Mouse (Mus musculus): ENCODE data around the gene Herpud1. TPM values are rescaled to one million over a fixed set of nuclear protein-coding genes. Genes with fewer than 3 reads are reported as not detected.
A peak's percentile ranks its signal among the peaks of the same experiment; 100 is the strongest.

Herpud1 gene
- total and polyA plus RNA-seq, 2 experiments, result 421 to 575 TPM

- 94% methylated on average over 1 of the region's 1 CpGs for WGBS
- H3K79me2 ChIP-seq (ENCODE audit: control insufficient read depth, insufficient read depth, low read length), result peaks cover 15% of the 10 kb centered on the region
- H3K4me3 ChIP-seq (ENCODE audit: insufficient read depth, low read depth, low read length), result no peak overlapping the region
- no peak for DNase-seq (ENCODE audit: extremely low read depth, low read depth, low spot score)
- no peaks in the 10 kb centered on the region for H3K36me3 ChIP-seq (ENCODE audit: control insufficient read depth, insufficient read depth, low read length)
- H3K27me3 ChIP-seq (ENCODE audit: control insufficient read depth, insufficient read depth, low read length), result no peaks in the 10 kb centered on the region
- 0 out of 2 replicates have a peak, but pooled peaks cover 3% of the 10 kb centered on the region for H3K4me1 ChIP-seq (ENCODE audit: control insufficient read depth, insufficient read depth, low read length)
- H3K27ac ChIP-seq (replicated peaks; ENCODE audit: insufficient read depth, low read depth, low read length), result no peak overlapping the region
- TF ChIP-seq CTCF (IDR thresholded peaks at IDR 0.05; ENCODE audit: low read depth, low read length), result no peak
- TF ChIP-seq POLR2A (IDR thresholded peaks at IDR 0.05; ENCODE audit: extremely low read depth, insufficient read depth, low read length), result no peak
- no peak overlapping the region for H3K9ac ChIP-seq (ENCODE audit: low read depth, low read length)
Measured at GRCm38 (mm10) chr8:94441686-94442085, 55.4 kb downstream of the Herpud1 start.

DNA sequence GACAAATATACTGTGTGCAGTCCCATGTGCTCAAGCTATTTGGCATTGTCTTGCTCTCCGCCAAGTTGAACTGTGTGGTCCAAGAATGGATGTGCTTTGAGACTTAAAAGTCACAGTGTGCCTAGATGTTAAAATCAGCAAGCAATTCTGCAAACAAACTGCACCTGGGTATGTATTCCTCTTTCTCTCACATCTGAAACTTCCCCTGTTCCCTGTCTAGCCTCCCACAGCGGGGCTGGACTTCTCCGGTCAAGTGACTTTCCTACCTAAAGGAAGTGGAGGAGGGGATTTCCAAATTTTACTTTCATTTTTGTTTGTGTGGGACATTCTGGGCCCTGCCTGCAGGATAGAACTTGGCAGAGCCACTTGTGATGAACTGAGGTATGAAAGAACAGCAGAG lies 56.9 kb downstream of the Herpud1 start:
- no peak for TF ChIP-seq POLR2A (IDR thresholded peaks at IDR 0.05; ENCODE audit: extremely low read depth, insufficient read depth, low read length)
- TF ChIP-seq CTCF (IDR thresholded peaks at IDR 0.05; ENCODE audit: low read depth, low read length), result no peak
- no peak overlapping the region for H3K27ac ChIP-seq (replicated peaks; ENCODE audit: insufficient read depth, low read depth, low read length)
- H3K9ac ChIP-seq (ENCODE audit: low read depth, low read length), result 0 out of 2 replicates have a peak overlapping the region, but pooled peaks have one; percentile 7
- H3K79me2 ChIP-seq (ENCODE audit: control insufficient read depth, insufficient read depth, low read length), result peaks cover 12% of the 10 kb centered on the region
- WGBS, result 70% methylated on average over 3 of the region's 3 CpGs
- no peak overlapping the region for H3K4me3 ChIP-seq (ENCODE audit: insufficient read depth, low read depth, low read length)
- no peaks in the 10 kb centered on the region for H3K36me3 ChIP-seq (ENCODE audit: control insufficient read depth, insufficient read depth, low read length)
- no peak for DNase-seq (ENCODE audit: extremely low read depth, low read depth, low spot score)
- H3K4me1 ChIP-seq (ENCODE audit: control insufficient read depth, insufficient read depth, low read length), result peaks cover 12% of the 10 kb centered on the region; the same call in 1 of the 2 replicates
- H3K27me3 ChIP-seq (ENCODE audit: control insufficient read depth, insufficient read depth, low read length), result no peaks in the 10 kb centered on the region

DNA sequence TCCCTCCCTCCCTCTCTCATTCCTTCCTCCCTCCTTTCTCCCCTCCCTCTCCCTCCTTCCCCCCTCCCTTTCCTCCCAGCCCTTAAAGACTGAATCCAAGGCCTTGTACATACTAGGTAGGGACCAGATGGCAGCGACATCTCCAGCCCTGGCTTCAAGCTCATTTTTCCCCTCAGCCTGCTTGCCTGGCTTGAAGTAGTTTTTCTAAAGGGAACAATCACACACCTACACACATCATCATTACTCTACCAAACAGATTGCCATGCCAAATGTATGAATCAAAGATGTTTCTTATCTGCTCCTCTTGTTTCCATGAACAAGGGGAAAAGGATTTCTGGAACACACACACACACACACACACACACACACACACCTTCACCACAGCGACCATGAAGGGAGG lies 58.2 kb downstream of the Herpud1 start:
- no peaks in the 10 kb centered on the region for H3K27me3 ChIP-seq (ENCODE audit: control insufficient read depth, insufficient read depth, low read length)
- WGBS, result 91% methylated on average over 2 of the region's 2 CpGs
- H3K4me1 ChIP-seq (ENCODE audit: control insufficient read depth, insufficient read depth, low read length), result peaks cover 12% of the 10 kb centered on the region; the same call in 1 of the 2 replicates
- TF ChIP-seq CTCF (IDR thresholded peaks at IDR 0.05; ENCODE audit: low read depth, low read length) (no peak), POLR2A (IDR thresholded peaks at IDR 0.05; ENCODE audit: extremely low read depth, insufficient read depth, low read length) (no peak)
- H3K4me3 ChIP-seq (ENCODE audit: insufficient read depth, low read depth, low read length), result no peak overlapping the region
- no peak for DNase-seq (ENCODE audit: extremely low read depth, low read depth, low spot score)
- peaks cover 12% of the 10 kb centered on the region for H3K79me2 ChIP-seq (ENCODE audit: control insufficient read depth, insufficient read depth, low read length)
- no peaks in the 10 kb centered on the region for H3K36me3 ChIP-seq (ENCODE audit: control insufficient read depth, insufficient read depth, low read length)
- no peak overlapping the region for H3K27ac ChIP-seq (replicated peaks; ENCODE audit: insufficient read depth, low read depth, low read length)
- no peak overlapping the region for H3K9ac ChIP-seq (ENCODE audit: low read depth, low read length)

Other genes with a start within 250 kb of the Herpud1 start
- gene Mt4, start 249.2 kb upstream of the Herpud1 start, total RNA-seq (2014; rRNA removed), result not detected in 2 replicates
- gene Mt4, start 249.2 kb upstream of the Herpud1 start, polyA plus RNA-seq (2012; rRNA removed), result not detected in 2 replicates
- gene Mt3, start 233.8 kb upstream of the Herpud1 start, total RNA-seq (2014; rRNA removed), result not detected in 2 replicates
- 0.21 TPM in 1 of 2 replicates, not detected in the other for gene Mt3, start 233.8 kb upstream of the Herpud1 start, polyA plus RNA-seq (2012; rRNA removed)
- 120 and 122 TPM in 2 replicates for gene Mt2, start 213.8 kb upstream of the Herpud1 start, total RNA-seq (2014; rRNA removed)
- 9.4 and 162 TPM in 2 replicates for gene Mt2, start 213.8 kb upstream of the Herpud1 start, polyA plus RNA-seq (2012; rRNA removed)
- 270 and 333 TPM in 2 replicates for gene Mt1, start 207.4 kb upstream of the Herpud1 start, total RNA-seq (2014; rRNA removed)
- gene Mt1, start 207.4 kb upstream of the Herpud1 start, polyA plus RNA-seq (2012; rRNA removed), result 388 and 1,689 TPM in 2 replicates
- 2.3 and 3.2 TPM in 2 replicates for gene Nup93, start 171.9 kb upstream of the Herpud1 start, total RNA-seq (2014; rRNA removed)
- gene Nup93, start 171.9 kb upstream of the Herpud1 start, polyA plus RNA-seq (2012; rRNA removed), result 3.4 and 4.6 TPM in 2 replicates
- 0.18 and 0.47 TPM in 2 replicates for gene Slc12a3, start 57.2 kb upstream of the Herpud1 start, total RNA-seq (2014; rRNA removed)
- gene Slc12a3, start 57.2 kb upstream of the Herpud1 start, polyA plus RNA-seq (2012; rRNA removed), result 0.04 and 0.05 TPM in 2 replicates
- 19.5 and 21.2 TPM in 2 replicates for gene Nlrc5, start 47.9 kb downstream of the Herpud1 start, total RNA-seq (2014; rRNA removed)
- 6.6 and 11.6 TPM in 2 replicates for gene Nlrc5, start 47.9 kb downstream of the Herpud1 start, polyA plus RNA-seq (2012; rRNA removed)
- 5.2 and 8.5 TPM in 2 replicates for gene Cpne2, start 146.6 kb downstream of the Herpud1 start, total RNA-seq (2014; rRNA removed)
- 9.8 and 20.8 TPM in 2 replicates for gene Cpne2, start 146.6 kb downstream of the Herpud1 start, polyA plus RNA-seq (2012; rRNA removed)
- gene Rspry1, start 215.5 kb downstream of the Herpud1 start, total RNA-seq (2014; rRNA removed), result 21.4 and 22.0 TPM in 2 replicates
- 5.6 and 5.7 TPM in 2 replicates for gene Rspry1, start 215.5 kb downstream of the Herpud1 start, polyA plus RNA-seq (2012; rRNA removed)
- gene Fam192a, start 215.6 kb downstream of the Herpud1 start, total RNA-seq (2014; rRNA removed), result 9.0 and 9.3 TPM in 2 replicates
- 10.1 and 12.2 TPM in 2 replicates for gene Fam192a, start 215.6 kb downstream of the Herpud1 start, polyA plus RNA-seq (2012; rRNA removed)

Data from liver, adult 2 months (tissue).